Mouse (Mus musculus) olfactory bulb, adult 2 months (tissue): ENCODE results near the gene Slc24a4.

Experiments used
- CTCF ChIP-seq: fragments of 200-500 bp; IDR thresholded peaks from 2 replicates; pipeline ENCODE4 v1.5.1; 2012; ENCODE audit warnings: low read depth, mild to moderate bottlenecking, low read length, moderate library complexity; ENCODE audit not compliant: insufficient read depth
- POLR2A ChIP-seq: fragments of 200-500 bp; IDR thresholded peaks from 2 replicates; pipeline ENCODE4 v1.6.1; 2012; ENCODE audit warnings: mild to moderate bottlenecking, low read depth, low read length, moderate library complexity; ENCODE audit not compliant: insufficient read depth

DNA sequence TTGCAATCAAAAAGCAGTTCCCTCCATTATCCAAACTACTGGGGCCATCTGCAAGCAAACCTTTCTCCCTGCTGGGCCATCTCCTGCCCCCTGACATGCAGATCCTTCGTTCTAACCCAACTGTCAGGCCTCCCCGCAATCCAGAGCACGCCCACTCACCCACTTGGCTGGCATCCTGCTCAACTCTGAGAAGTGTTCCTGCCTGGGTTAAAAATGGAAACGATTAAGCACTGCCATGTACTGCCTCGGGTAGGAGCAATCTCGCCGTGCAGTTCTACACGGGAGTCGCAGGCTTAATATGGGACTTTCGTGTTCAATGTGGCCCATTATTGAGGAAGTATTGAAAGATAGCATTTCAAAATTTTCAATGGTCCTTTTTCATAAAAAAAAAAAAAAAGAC lies 11.2 kb downstream of the Slc24a4 start:
- TF ChIP-seq POLR2A (no peak), CTCF (no peak)
